Mouse (Mus musculus) cerebellum, postnatal 14 days (tissue): ENCODE data around the gene Sync.

Experiments used
- DNase-seq, 2 experiments: peaks; one replicate each; pipeline ENCODE4 v3.0.0; 2021; ENCODE audit warnings: mixed read lengths in 2 of 2

Sync gene

GRCm38 (mm10) chr4:129263225-129264021, 24.0 kb upstream of the Sync start:
- peak; percentile 64 to 69 for DNase-seq

GRCm38 (mm10) chr4:129266191-129266590, 21.2 kb upstream of the Sync start:
- DNase-seq, result no peak

DNA sequence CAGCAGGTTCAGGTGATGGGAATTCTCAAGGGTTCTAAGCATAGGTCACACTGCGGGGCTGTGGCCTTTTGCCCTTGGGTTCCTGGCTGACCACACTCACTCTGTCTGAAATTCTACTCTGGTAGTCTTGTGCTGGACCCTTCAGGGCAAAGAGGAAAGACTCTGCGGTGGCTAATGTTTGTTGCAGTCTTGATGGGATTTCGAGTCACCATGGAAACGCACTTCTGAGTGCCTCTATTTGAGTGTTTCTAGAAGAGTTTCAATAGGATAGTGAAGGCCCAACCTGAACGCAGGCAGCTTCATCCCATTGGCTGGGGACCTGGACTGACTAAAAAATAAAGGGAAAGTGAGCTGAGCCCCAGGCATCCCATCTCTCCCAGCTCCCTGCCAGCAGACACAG, 20.6 kb upstream of the Sync start:
- DNase-seq, result no peak

DNA sequence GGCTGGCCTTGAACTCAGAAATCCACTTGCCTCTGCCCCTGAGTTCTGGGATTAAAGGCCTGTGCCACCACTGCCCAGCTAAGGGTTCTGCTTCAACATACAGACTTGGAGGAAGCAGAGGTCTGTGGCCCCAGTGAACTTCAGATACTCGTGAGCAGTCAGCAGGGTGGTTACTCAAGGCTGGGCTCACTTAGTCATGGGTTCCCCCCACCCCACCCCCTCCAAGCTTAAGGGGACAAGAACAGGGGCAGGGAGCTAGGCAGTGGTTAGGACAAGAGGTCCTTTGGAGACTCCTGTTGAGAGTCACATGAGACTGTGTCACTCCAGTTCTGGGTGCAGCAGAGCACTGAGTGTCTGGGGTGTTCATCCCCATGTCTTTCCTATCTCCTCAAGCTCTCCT, 18.7 kb upstream of the Sync start:
- no peak for DNase-seq

DNA sequence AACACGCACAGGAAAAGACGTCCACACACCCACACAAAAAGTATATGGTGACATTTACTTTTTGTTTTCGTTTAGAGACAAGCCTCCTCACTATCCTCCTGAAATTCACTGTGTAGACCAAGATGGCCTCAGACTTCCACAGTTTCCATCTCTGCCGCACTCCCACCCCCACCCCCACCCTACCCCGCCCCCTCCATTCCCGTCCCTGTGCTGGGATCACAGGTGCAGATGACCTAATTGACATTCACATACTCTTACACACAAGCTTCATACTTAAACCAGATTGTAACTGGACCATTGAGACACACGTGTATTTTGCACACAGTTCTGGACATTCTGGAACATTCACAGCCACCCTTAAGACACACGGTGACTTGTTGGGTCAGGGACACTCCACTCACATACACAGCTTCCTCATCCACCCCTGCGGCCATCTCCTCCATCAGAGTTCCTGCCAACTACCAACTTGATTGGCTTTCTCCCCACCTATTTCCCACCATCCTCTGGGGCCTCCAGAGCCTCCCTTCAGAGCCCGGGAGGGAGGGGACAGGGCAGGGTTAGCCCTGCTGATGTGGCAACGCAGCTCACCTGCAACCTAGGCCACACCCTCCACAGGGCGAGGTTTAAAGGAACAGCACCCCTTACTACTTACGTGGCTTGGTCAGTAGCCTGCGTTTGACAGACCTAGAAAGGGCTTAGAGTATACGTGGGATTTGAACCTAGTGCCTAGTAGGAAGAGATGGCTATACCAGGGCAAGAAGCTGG, 15.2 kb upstream of the Sync start:
- DNase-seq, result no peak

- DNase-seq, result peak; percentile 95 to 97
These were observed 14.7 kb upstream of the Sync start for GRCm38 (mm10) chr4:129272756-129273046.

- DNase-seq, result peak; percentile 100
These were observed 11.0 kb upstream of the Sync start for GRCm38 (mm10) chr4:129276453-129276865.

DNA sequence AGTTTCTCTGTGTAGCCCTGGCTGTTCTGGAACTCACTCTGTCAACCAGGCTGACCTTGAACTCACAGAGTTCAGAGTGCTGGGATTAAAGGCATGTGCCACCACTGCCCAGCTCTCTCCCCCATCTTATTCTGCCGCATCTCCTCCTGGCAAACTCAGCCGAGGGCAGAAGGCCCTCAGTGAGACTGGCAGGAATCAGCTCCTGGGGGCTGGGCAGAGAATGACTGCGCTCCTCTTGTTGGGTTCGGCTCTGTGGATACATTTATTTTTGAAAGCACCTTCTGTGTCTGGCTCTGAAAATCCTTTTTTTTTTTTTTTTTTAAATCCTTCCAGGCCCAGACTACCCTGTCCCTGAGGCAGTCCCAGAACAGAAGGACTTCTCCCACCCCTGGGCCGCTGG, 4.6 kb upstream of the Sync start:
- peak; percentile 70 to 72 for DNase-seq

GRCm38 (mm10) chr4:129283226-129283625, 4.2 kb upstream of the Sync start:
- peak; percentile 74 to 85 for DNase-seq

DNA sequence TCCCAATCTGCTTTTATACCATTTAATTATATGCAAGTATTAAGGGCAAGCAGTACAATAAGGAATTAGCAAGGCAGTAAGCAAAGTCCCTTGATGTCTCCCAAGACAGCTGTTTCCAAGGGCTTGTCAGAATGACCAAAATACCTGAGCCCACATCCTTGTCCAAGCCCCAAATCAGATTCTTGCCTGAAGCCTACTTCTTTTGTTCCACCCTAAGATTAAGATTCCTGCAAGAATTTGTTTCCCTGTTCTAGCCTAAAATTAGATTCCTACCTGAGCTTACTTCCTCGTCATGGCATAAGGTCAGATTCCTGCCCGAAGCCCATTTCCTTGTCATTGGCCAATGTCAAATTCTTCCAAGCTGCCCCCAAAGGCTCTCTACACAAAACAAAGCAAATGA, 2.7 kb upstream of the Sync start:
- DNase-seq, result no peak

DNA sequence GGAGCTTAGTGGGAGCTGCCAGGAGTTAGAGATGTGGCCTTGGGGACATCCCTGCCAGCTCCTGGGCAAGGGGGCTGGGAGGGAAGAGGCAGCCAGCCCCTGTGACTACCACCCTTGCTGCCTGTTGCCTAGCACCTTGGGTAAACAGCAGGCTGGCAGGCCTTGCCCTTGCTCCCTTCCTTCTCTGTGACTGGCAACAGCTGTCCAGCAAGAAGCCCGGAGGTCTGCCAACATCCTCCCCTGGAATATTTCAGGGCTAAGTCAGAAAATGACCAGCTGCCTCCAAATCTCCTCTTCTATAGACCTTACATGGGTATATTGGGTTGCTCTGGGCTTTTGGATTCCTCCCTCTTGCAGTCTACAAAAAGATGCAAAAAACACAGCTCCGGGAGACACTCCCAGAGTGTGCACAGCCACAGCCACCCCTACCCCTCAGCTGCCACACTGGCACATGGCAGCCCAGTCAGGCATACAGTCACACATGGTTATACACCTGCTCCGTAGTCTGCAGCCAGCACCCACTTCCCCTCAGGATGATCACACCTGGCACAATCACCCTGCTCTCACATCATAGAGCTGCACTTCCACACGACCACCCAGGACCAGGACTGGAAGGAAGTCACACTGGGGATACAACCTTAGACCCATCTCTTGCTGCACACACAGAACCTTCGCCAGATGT, 1.3 kb upstream of the Sync start:
- DNase-seq, result peak; percentile 41 to 51

- peak; percentile 53 to 69 for DNase-seq
These were observed 540 bp upstream of the Sync start for GRCm38 (mm10) chr4:129286683-129287471.

- DNase-seq, result peak; percentile 51 to 60
These were observed 650 bp downstream of the Sync start for GRCm38 (mm10) chr4:129288067-129288466.

GRCm38 (mm10) chr4:129289671-129290070, 2.3 kb downstream of the Sync start:
- DNase-seq, result no peak

- no peak for DNase-seq
These were observed 5.4 kb downstream of the Sync start for GRCm38 (mm10) chr4:129292831-129293230.

- DNase-seq, result no peak
These were observed 6.3 kb downstream of the Sync start for GRCm38 (mm10) chr4:129293702-129294101.

- DNase-seq, result no peak
These were observed 7.8 kb downstream of the Sync start for GRCm38 (mm10) chr4:129295188-129295587.

DNA sequence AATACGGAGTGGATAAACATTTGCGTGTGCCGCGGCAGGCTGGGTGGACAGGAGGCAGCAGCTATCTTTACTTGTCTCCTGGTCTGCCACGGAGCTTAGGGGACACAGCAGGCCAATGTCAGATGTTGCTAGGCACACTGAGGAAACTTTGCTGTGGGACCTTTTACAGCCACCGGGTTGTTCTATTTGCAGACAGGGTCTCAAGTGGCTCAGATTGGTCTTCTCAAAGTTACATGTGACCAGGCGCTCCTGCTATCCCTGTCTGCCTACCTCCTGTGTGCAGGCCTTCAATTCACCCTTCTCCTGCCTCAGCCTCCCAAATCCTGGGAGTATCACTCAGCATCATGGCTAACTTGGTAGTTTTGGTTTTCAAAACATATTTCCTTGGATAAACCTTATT, 8.6 kb downstream of the Sync start:
- DNase-seq, result no peak

GRCm38 (mm10) chr4:129297724-129298123, 10.3 kb downstream of the Sync start:
- DNase-seq, result no peak

DNA sequence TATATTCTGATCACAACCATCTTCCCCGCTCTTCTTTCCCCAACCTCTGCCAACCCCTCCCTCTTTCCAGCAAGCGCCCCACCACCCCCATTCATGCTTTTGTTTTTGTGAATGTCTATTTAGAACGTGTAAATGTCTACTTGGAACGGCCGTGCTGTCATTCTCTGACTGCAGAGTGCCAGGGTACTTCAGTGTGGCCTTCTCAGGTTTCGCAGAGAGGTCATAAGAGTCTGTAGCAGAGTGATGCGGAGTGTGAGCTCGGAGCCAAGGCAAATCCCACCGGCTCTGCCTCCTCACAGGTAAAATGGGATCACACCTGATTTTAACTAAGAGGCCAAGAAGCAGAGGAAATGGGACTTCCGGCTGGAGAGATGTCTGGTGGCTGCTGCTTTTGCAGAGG, 11.7 kb downstream of the Sync start:
- DNase-seq, result no peak

DNA sequence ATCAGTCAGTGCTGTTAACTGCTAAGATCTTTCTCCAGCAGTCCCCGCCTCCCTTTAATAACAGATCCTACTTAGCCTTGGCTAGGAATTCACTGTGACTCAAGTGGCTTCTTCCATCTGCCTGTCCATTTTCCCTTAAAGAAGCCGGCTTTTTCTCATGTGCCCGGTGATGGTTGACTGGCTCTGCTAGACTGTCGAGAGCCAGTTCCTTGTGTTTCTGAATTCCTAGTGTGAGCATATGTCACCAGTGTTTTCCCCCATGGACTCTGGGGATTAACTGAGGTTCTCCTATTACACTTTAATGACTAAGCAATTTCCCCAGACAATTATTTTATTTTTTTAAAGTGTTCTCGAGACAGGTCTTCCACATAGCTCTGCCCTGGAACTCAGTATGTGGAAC, 16.0 kb downstream of the Sync start:
- no peak for DNase-seq

DNA sequence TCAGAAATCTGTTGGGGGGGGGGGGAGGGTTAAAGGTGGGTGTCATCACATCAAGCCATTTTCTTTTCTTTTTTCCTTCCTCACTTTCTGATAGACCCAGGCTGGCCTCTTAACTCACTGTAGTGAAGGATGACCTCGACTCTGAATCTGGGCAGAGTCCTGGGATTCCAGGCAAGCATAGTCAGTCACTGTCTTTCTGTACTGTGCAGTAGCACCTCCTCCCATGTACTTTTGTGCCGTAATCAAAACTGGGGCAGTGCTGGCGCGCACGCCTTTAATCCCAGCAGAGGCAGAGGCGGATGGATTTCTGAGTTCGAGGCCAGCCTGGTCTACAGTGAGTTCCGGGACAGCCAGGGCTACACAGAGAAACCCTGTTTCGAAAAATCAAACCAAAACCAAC, 16.4 kb downstream of the Sync start:
- DNase-seq, result no peak

GRCm38 (mm10) chr4:129304306-129304705, 16.9 kb downstream of the Sync start:
- DNase-seq, result no peak
